Mouse (Mus musculus): Measurements from ENCODE around the gene Gcm1.

DNA sequence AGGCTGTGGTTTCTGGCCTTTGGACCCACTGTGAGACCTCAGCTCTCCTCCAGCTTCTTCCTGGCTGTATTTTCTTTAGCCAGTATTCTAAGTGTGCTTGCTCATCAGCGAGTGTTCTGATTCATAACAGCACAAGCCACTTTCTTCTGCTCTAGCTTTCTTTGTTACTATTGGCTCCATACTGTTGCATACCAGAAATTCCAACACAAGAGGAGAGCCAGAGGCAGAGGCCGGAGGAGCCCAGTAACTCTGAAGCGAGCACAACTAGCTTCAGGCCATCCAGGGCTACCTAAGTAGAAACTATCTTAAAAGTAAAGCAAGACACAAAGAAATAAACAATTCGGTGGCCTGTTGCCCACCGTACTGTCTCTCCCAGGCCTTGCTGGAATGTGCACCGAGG lies 6.6 kb upstream of the Gcm1 start:
- TF ChIP-seq EP300 (IDR thresholded peaks at IDR 0.05) (no peak), CTCF (IDR thresholded peaks at IDR 0.05) (no peak)
